ENCODE assay signal across 7 mouse cellular contexts in genomic region chr4:54947991-54948615, GRCm38 (mm10). TPM values are rescaled to one million over a fixed set of nuclear protein-coding genes. Genes with fewer than 3 reads are reported as not detected.
DNase-seq lines count a peak whose midpoint lies in the region; ATAC-seq and TF ChIP-seq lines count a peak whose summit lies in the region.

No protein-coding gene starts in this region.

- peak overlapping the region; percentile 98 for H3K9ac ChIP-seq in forebrain, embryonic 14.5 days (ENCODE audit: low read length)
- peak overlapping the region; percentile 97 for H3K9ac ChIP-seq in hindbrain, embryonic 13.5 days
- peak overlapping the region; percentile 76 for H3K9ac ChIP-seq in stomach, postnatal 0 days (ENCODE audit: low read length)

- H3K9me3 ChIP-seq in forebrain, embryonic 14.5 days (replicated peaks; ENCODE audit: control insufficient read depth, low read length): no peaks in the 10 kb centered on the region
- H3K9me3 ChIP-seq in hindbrain, embryonic 13.5 days: no peaks in the 10 kb centered on the region
- no peaks in the 10 kb centered on the region for H3K9me3 ChIP-seq in stomach, postnatal 0 days (ENCODE audit: control insufficient read depth, low read length)

- H3K27me3 ChIP-seq in forebrain, embryonic 14.5 days (replicated peaks; ENCODE audit: control insufficient read depth, insufficient read depth, low read length): no peaks in the 10 kb centered on the region
- no peaks in the 10 kb centered on the region for H3K27me3 ChIP-seq in hindbrain, embryonic 13.5 days
- H3K27me3 ChIP-seq in stomach, postnatal 0 days (ENCODE audit: control insufficient read depth, insufficient read depth, low read length): no peaks in the 10 kb centered on the region

- H3K4me1 ChIP-seq in forebrain, embryonic 14.5 days (ENCODE audit: control insufficient read depth, insufficient read depth, low read length): peaks cover 21% of the 10 kb centered on the region
- peaks cover 34% of the 10 kb centered on the region for H3K4me1 ChIP-seq in hindbrain, embryonic 13.5 days (replicated peaks)
- H3K4me1 ChIP-seq in stomach, postnatal 0 days (replicated peaks; ENCODE audit: control insufficient read depth, insufficient read depth): peaks cover 3% of the 10 kb centered on the region; the same call in 1 of the 2 replicates

- no peak for TF ChIP-seq EP300 in stomach, postnatal 0 days (optimal IDR thresholded peaks at IDR 0.05)

- H3K4me3 ChIP-seq in forebrain, embryonic 14.5 days (ENCODE audit: low read depth, low read length): peak overlapping the region; percentile 75
- H3K4me3 ChIP-seq in hindbrain, embryonic 13.5 days: peak overlapping the region; percentile 87
- H3K4me3 ChIP-seq in stomach, postnatal 0 days (ENCODE audit: low read depth, low read length): peak overlapping the region; percentile 71

- TF ChIP-seq POLR2A in brain, embryonic 14.5 days (IDR thresholded peaks at IDR 0.05; ENCODE audit: borderline replicate concordance, extremely low read depth, insufficient read depth, insufficient read length, poor library complexity, severe bottlenecking): peak; percentile 56; the same call in 1 of the 2 replicates

- no peak for TF ChIP-seq CTCF in brain, embryonic 14.5 days (IDR thresholded peaks at IDR 0.05; ENCODE audit: borderline replicate concordance, extremely low read depth, insufficient read depth, insufficient read length)
- TF ChIP-seq CTCF in stomach, postnatal 0 days (IDR thresholded peaks at IDR 0.05; ENCODE audit: low read depth): no peak

- peak; percentile 78 for DNase-seq in NIH3T3 (ENCODE audit: low read depth)
- DNase-seq in brain, embryonic 14.5 days (ENCODE audit: low read depth): peak; percentile 88
- peak; percentile 77 for DNase-seq in forebrain, embryonic 14.5 days (ENCODE audit: low spot score)
- peak; percentile 31 to 58 for DNase-seq in left cerebral cortex, adult 8-10 months (ENCODE audit: low spot score in 2 of 2)
- DNase-seq in mesoderm, embryonic 11.5 days (ENCODE audit: low read depth, low spot score): peak; percentile 71
- peak; percentile 59 for DNase-seq in stomach, postnatal 0 days (ENCODE audit: low spot score)

- H3K36me3 ChIP-seq in forebrain, embryonic 14.5 days (ENCODE audit: control insufficient read depth, insufficient read depth, low read length): no peaks in the 10 kb centered on the region
- H3K36me3 ChIP-seq in hindbrain, embryonic 13.5 days: no peaks in the 10 kb centered on the region
- no peaks in the 10 kb centered on the region for H3K36me3 ChIP-seq in stomach, postnatal 0 days (ENCODE audit: control insufficient read depth, insufficient read depth, low read length)

- ATAC-seq in forebrain, embryonic 14.5 days: peak; percentile 16
- ATAC-seq in hindbrain, embryonic 13.5 days (ENCODE audit: low FRiP score): peak; percentile 32
- ATAC-seq in stomach, postnatal 0 days (ENCODE audit: low FRiP score, low TSS enrichment): peak; percentile 47; the same call in 1 of the 2 replicates

- peak overlapping the region; percentile 77 for H3K4me2 ChIP-seq in forebrain, embryonic 14.5 days (ENCODE audit: low read length)
- peak overlapping the region; percentile 88 for H3K4me2 ChIP-seq in hindbrain, embryonic 13.5 days
- H3K4me2 ChIP-seq in stomach, postnatal 0 days (replicated peaks; ENCODE audit: low read depth): peak overlapping the region; percentile 89

- WGBS in forebrain, embryonic 14.5 days: under 1% methylated on average over 24 of the region's 25 CpGs
- 0% methylated on average over 23 of the region's 25 CpGs for WGBS in hindbrain, embryonic 13.5 days
- WGBS in stomach, postnatal 0 days: under 1% methylated on average over 23 of the region's 25 CpGs

- peak overlapping the region; percentile 97 for H3K27ac ChIP-seq in forebrain, embryonic 14.5 days (ENCODE audit: low read depth, low read length)
- H3K27ac ChIP-seq in hindbrain, embryonic 13.5 days: peak overlapping the region; percentile 100
- H3K27ac ChIP-seq in stomach, postnatal 0 days (replicated peaks): peak overlapping the region; percentile 88

RNA-seq across cellular contexts. Expression of gene Zfp462, which starts 3.3 kb away (rescaled TPM):
- 76.3 and 93.8 TPM in 2 replicates for polyA plus RNA-seq in brain, embryonic 14.5 days (2012; rRNA removed)
- 18.7 and 20.0 TPM in 2 replicates for polyA plus RNA-seq in forebrain, embryonic 14.5 days (2014; fragmentation: Nextera tagmentation; extraction: Ambion mirVana)
- 16.7 and 18.2 TPM in 2 replicates for polyA plus RNA-seq in hindbrain, embryonic 13.5 days (2015; fragmentation: Nextera tagmentation; extraction: Ambion mirVana)
- 10 to 100 TPM; 48.8 to 65.3 (median 59.6) TPM for total RNA-seq in left cerebral cortex, adult 8-10 months (2022)
- polyA plus RNA-seq in stomach, postnatal 0 days (2015; fragmentation: Nextera tagmentation; extraction: Ambion mirVana): 0.93 and 1.1 TPM in 2 replicates

Comparison
In these comparisons a context has a peak if more than half of its experiments do, and no peak if none do; other contexts are left out.
1. Peak in every context shown above with its lines: DNase-seq, ATAC-seq, H3K4me3 ChIP-seq and H3K27ac ChIP-seq.